ENCODE assay signal across 27 mouse cellular contexts in genomic region chr4:24437258-24437657, GRCm38 (mm10).
"Had no signal": no experiment of that assay in that cellular context is flagged by ENCODE, and none has a peak within 500 bp of the region (broad histone marks: within the 10 kb centered on the region; RNA-seq: fewer than 3 reads in every experiment).

No protein-coding gene starts in this region.

- H3K36me3 ChIP-seq: heart, embryonic 10.5 days; heart, embryonic 12.5 days; hindbrain, embryonic 10.5 days; hindbrain, embryonic 12.5 days; intestine, embryonic 15.5 days; limb, embryonic 10.5 days; limb, embryonic 12.5 days; liver, embryonic 13.5 days had no signal

- H3K27me3 ChIP-seq: heart, embryonic 12.5 days; hindbrain, embryonic 12.5 days; intestine, embryonic 15.5 days; limb, embryonic 12.5 days; liver, embryonic 13.5 days had no signal

- H3K27ac ChIP-seq: gastrocnemius, adult 2 months; heart, embryonic 10.5 days; hindbrain, embryonic 10.5 days; hindbrain, embryonic 12.5 days; hindbrain, embryonic 14.5 days; intestine, embryonic 15.5 days; layer of hippocampus, adult 2 months; left cerebral cortex, adult 2 months; limb, embryonic 10.5 days; limb, embryonic 12.5 days; liver, embryonic 13.5 days had no signal

- ATAC-seq: hindbrain, embryonic 16.5 days; inflammation-experienced regulatory T-cells, adult 6 months; intestine, embryonic 15.5 days; intestine, postnatal 0 days had no signal

- H3K4me1 ChIP-seq: heart, embryonic 10.5 days; heart, embryonic 12.5 days; hindbrain, embryonic 10.5 days; hindbrain, embryonic 12.5 days; intestine, embryonic 15.5 days; limb, embryonic 10.5 days; limb, embryonic 12.5 days; liver, embryonic 13.5 days had no signal

- H3K4me2 ChIP-seq: heart, embryonic 12.5 days; hindbrain, embryonic 12.5 days; hindbrain, embryonic 14.5 days; intestine, embryonic 15.5 days; limb, embryonic 12.5 days; liver, embryonic 11.5 days; liver, embryonic 13.5 days had no signal

- H3K4me3 ChIP-seq: gastrocnemius, adult 2 months; heart, embryonic 10.5 days; heart, embryonic 12.5 days; hindbrain, embryonic 10.5 days; hindbrain, embryonic 12.5 days; intestine, embryonic 15.5 days; layer of hippocampus, adult 2 months; left cerebral cortex, adult 2 months; limb, embryonic 10.5 days; limb, embryonic 12.5 days; liver, embryonic 13.5 days had no signal

- DNase-seq: gastrocnemius, adult 2 months; gastrocnemius, postnatal 10 days; gastrocnemius, postnatal 25 days; heart, adult 18-20 months; heart, postnatal 10 days; heart, postnatal 4 days; kidney, adult 18-20 months; kidney, adult 8-10 months; kidney, postnatal 10 days; kidney, postnatal 25 days; kidney, postnatal 4 days; liver; liver, embryonic 13.5 days had no signal

- H3K9me3 ChIP-seq: heart, embryonic 10.5 days; heart, embryonic 12.5 days; hindbrain, embryonic 10.5 days; hindbrain, embryonic 12.5 days; intestine, embryonic 15.5 days; limb, embryonic 10.5 days; limb, embryonic 12.5 days; liver, embryonic 13.5 days had no signal

- H3K9ac ChIP-seq: heart, embryonic 12.5 days; hindbrain, embryonic 12.5 days; hindbrain, embryonic 14.5 days; intestine, embryonic 15.5 days; limb, embryonic 12.5 days; liver, embryonic 13.5 days had no signal
